Mouse (Mus musculus) thymus, adult 2 months (tissue): ENCODE measurements around the gene Ptpn6.

Experiments
- CTCF ChIP-seq: fragments of 200-500 bp; IDR thresholded peaks from 2 replicates; pipeline ENCODE4 v1.5.1; 2012; ENCODE audit warnings: mild to moderate bottlenecking, control low read depth, low read length, moderate library complexity, borderline replicate concordance; ENCODE audit not compliant: control insufficient read depth, poor library complexity, insufficient read depth; ENCODE audit errors: extremely low read depth
- POLR2A ChIP-seq: fragments of 200-500 bp; IDR thresholded peaks from 2 replicates; pipeline ENCODE4 v1.6.1; 2012; ENCODE audit warnings: mild to moderate bottlenecking, low read length, control low read depth, moderate library complexity; ENCODE audit not compliant: control insufficient read depth, poor library complexity, insufficient read depth; ENCODE audit errors: extremely low read depth

DNA sequence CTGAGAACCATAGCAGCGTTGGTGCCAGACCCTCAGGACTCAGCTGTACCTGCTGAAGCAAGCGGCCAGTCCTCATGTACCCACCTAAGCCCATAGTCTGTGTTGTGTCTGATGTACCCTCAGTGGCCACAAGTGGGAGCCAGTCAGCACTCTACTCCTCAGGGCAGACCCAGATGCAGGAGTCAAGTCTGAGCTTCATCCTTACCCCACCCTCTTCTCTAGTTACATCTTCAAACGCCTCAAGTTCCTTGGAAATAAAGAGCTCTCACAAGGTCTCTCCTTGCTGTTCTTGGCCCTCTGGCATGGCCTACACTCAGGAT is 35.8 kb downstream of the Ptpn6 start:
- TF ChIP-seq CTCF (peak; percentile 80; the same call in 1 of the 2 replicates), POLR2A (no peak)
